Mouse (Mus musculus): ENCODE results near the gene Cops6. TPM values are rescaled to one million over a fixed set of nuclear protein-coding genes. Genes with fewer than 3 reads are reported as not detected.

The Cops6 gene
- polyA plus RNA-seq, 1 experiment from 2014 or later = 375 TPM

MicroRNAs encoded within 50 kb of the gene (microRNA counts, 519-probe panel; counts per million panel counts)
- microRNA mmu-miR-106b = 4,449 counts per million, percentile 93 among the panel's probes with 10 or more counts
- 5,153 counts per million, percentile 97 among the panel's probes with 10 or more counts for microRNA mmu-miR-25
- 4,456 counts per million, percentile 93 among the panel's probes with 10 or more counts for microRNA mmu-miR-93

Small RNA genes lying within 50 kb of the gene (microRNA-seq; reads per million reads assigned to microRNA genes)
- gene Mir106b = 7,303 reads per million, percentile 94 among the genes with 10 or more reads in this experiment
- gene Mir25 = 738 reads per million, percentile 77 among the genes with 10 or more reads in this experiment
- gene Mir93 = 11,006 reads per million, percentile 95 among the genes with 10 or more reads in this experiment

Other genes with a start within 250 kb of the Cops6 start
- gene Cyp3a13, start 239.5 kb upstream of the Cops6 start, polyA plus RNA-seq (2015; fragmentation: Nextera tagmentation; extraction: Ambion mirVana) = 0.09 TPM in 1 of 2 replicates, not detected in the other
- 0.04 TPM in 1 of 2 replicates, not detected in the other for gene Gjc3, start 198.0 kb upstream of the Cops6 start, polyA plus RNA-seq (2015; fragmentation: Nextera tagmentation; extraction: Ambion mirVana)
- gene Azgp1, start 179.6 kb upstream of the Cops6 start, polyA plus RNA-seq (2015; fragmentation: Nextera tagmentation; extraction: Ambion mirVana) = not detected in 2 replicates
- gene Smok3a, start 139.8 kb upstream of the Cops6 start, polyA plus RNA-seq (2015; fragmentation: Nextera tagmentation; extraction: Ambion mirVana) = not detected in 2 replicates
- gene Smok3b, start 139.6 kb upstream of the Cops6 start, polyA plus RNA-seq (2015; fragmentation: Nextera tagmentation; extraction: Ambion mirVana) = not detected in 2 replicates
- gene Smok3c, start 107.9 kb upstream of the Cops6 start, polyA plus RNA-seq (2015; fragmentation: Nextera tagmentation; extraction: Ambion mirVana) = not detected in 2 replicates
- 22.7 and 25.7 TPM in 2 replicates for gene Zkscan1, start 76.0 kb upstream of the Cops6 start, polyA plus RNA-seq (2015; fragmentation: Nextera tagmentation; extraction: Ambion mirVana)
- 73.4 and 76.4 TPM in 2 replicates for gene Zscan21, start 44.2 kb upstream of the Cops6 start, polyA plus RNA-seq (2015; fragmentation: Nextera tagmentation; extraction: Ambion mirVana)
- gene Zfp113, start 5.3 kb upstream of the Cops6 start, polyA plus RNA-seq (2015; fragmentation: Nextera tagmentation; extraction: Ambion mirVana) = 22.1 and 29.5 TPM in 2 replicates
- 26.1 and 29.5 TPM in 2 replicates for gene Ap4m1, start 10.9 kb downstream of the Cops6 start, polyA plus RNA-seq (2015; fragmentation: Nextera tagmentation; extraction: Ambion mirVana)
- gene Mcm7, start 11.4 kb downstream of the Cops6 start, polyA plus RNA-seq (2015; fragmentation: Nextera tagmentation; extraction: Ambion mirVana) = 223 and 230 TPM in 2 replicates
- 104 and 109 TPM in 2 replicates for gene Taf6, start 26.4 kb downstream of the Cops6 start, polyA plus RNA-seq (2015; fragmentation: Nextera tagmentation; extraction: Ambion mirVana)
- 64.7 and 67.0 TPM in 2 replicates for gene Cnpy4, start 26.4 kb downstream of the Cops6 start, polyA plus RNA-seq (2015; fragmentation: Nextera tagmentation; extraction: Ambion mirVana)
- 9.6 and 11.2 TPM in 2 replicates for gene Mblac1, start 33.2 kb downstream of the Cops6 start, polyA plus RNA-seq (2015; fragmentation: Nextera tagmentation; extraction: Ambion mirVana)
- gene Nxpe5, start 64.8 kb downstream of the Cops6 start, polyA plus RNA-seq (2015; fragmentation: Nextera tagmentation; extraction: Ambion mirVana) = 0.06 TPM in 2 replicates
- gene Lamtor4, start 94.4 kb downstream of the Cops6 start, polyA plus RNA-seq (2015; fragmentation: Nextera tagmentation; extraction: Ambion mirVana) = 61.2 and 70.0 TPM in 2 replicates
- 5.0 and 6.6 TPM in 2 replicates for gene BC037034, start 103.0 kb downstream of the Cops6 start, polyA plus RNA-seq (2015; fragmentation: Nextera tagmentation; extraction: Ambion mirVana)
- 2.3 and 2.7 TPM in 2 replicates for gene Gal3st4, start 111.8 kb downstream of the Cops6 start, polyA plus RNA-seq (2015; fragmentation: Nextera tagmentation; extraction: Ambion mirVana)
- 0.15 and 0.28 TPM in 2 replicates for gene Gm43720, start 118.9 kb downstream of the Cops6 start, polyA plus RNA-seq (2015; fragmentation: Nextera tagmentation; extraction: Ambion mirVana)
- gene Gpc2, start 118.9 kb downstream of the Cops6 start, polyA plus RNA-seq (2015; fragmentation: Nextera tagmentation; extraction: Ambion mirVana) = 31.2 and 32.8 TPM in 2 replicates
- gene Stag3, start 119.2 kb downstream of the Cops6 start, polyA plus RNA-seq (2015; fragmentation: Nextera tagmentation; extraction: Ambion mirVana) = 4.3 TPM in 2 replicates
- gene Pvrig, start 180.9 kb downstream of the Cops6 start, polyA plus RNA-seq (2015; fragmentation: Nextera tagmentation; extraction: Ambion mirVana) = 0.17 TPM in 1 of 2 replicates, not detected in the other